Mouse (Mus musculus) G1E (cell line): ENCODE measurements at regions not wholly inside any gene's neighbourhood (a gene's known extent, or its start where the extent isn't known, plus 50 kb on each side); places are given as distances from the start of the nearest gene placed in this dataset.

Source experiments
- ATAC-seq: 2 replicates; pipeline ENCODE4 v1.8.0; 2016; ENCODE audit warnings: mild to moderate bottlenecking; ENCODE audit not compliant: insufficient number of reproducible peaks, poor library complexity, low FRiP score, severe bottlenecking; ENCODE audit errors: extremely low read depth
- DNase-seq: peaks from one replicate; pipeline ENCODE4 v3.0.0; 2012; ENCODE audit warnings: low spot score
- H3K27me3 ChIP-seq: 2 replicates; pipeline ENCODE4 v1.6.1; 2012; ENCODE audit warnings: mild to moderate bottlenecking, low read length, inconsistent platforms; ENCODE audit not compliant: insufficient read depth
- H3K36me3 ChIP-seq: replicated peaks from 2 replicates; pipeline ENCODE3; 2012; ENCODE audit warnings: mild to moderate bottlenecking, inconsistent platforms
- H3K4me1 ChIP-seq: 2 replicates; pipeline ENCODE4 v1.6.1; 2012; ENCODE audit warnings: low read depth, low read length, inconsistent platforms, mixed read lengths; ENCODE audit not compliant: insufficient read depth
- H3K4me3 ChIP-seq: 2 replicates; pipeline ENCODE4 v1.5.1; 2012; ENCODE audit warnings: low read depth, mild to moderate bottlenecking, inconsistent platforms, low read length, moderate library complexity, mixed read lengths
- H3K9me3 ChIP-seq: replicated peaks from 2 replicates; pipeline ENCODE4 v1.6.1; 2012; ENCODE audit warnings: inconsistent platforms
- CTCF ChIP-seq: IDR thresholded peaks from 2 replicates; pipeline ENCODE4 v1.5.1; 2012; ENCODE audit warnings: low read depth, low read length, inconsistent platforms, mixed read lengths
- GATA1 ChIP-seq: IDR thresholded peaks from 2 replicates; pipeline ENCODE4 v1.6.1; 2012; ENCODE audit warnings: borderline replicate concordance, low read length, inconsistent platforms, mixed read lengths
- GATA2 ChIP-seq: IDR thresholded peaks from 2 replicates; pipeline ENCODE4 v1.6.1; 2012; ENCODE audit warnings: low read depth, low read length, inconsistent platforms, borderline replicate concordance
- POLR2AphosphoS5 ChIP-seq: IDR thresholded peaks from 2 replicates; pipeline ENCODE4 v1.6.1; 2012; ENCODE audit warnings: low read depth, low read length, inconsistent platforms; ENCODE audit not compliant: insufficient replicate concordance
- TAL1 ChIP-seq: conservative IDR thresholded peaks from 2 replicates; pipeline ENCODE4 v1.6.1; 2012; ENCODE audit warnings: low read depth, low read length, inconsistent platforms, mixed read lengths

- Histone ChIP-seq H3K4me3 (no peak overlapping the region; the same call in 1 of the 2 replicates), H3K36me3 (no peaks in the 10 kb centered on the region), H3K9me3 (no peaks in the 10 kb centered on the region), H3K27me3 (peaks cover 28% of the 10 kb centered on the region), H3K4me1 (peaks cover 8% of the 10 kb centered on the region)
- DNase-seq (no peak), ATAC-seq (no peak)
- no peak for TF ChIP-seq GATA2
- TF ChIP-seq CTCF: no peak
- no peak for TF ChIP-seq GATA1
- TF ChIP-seq POLR2AphosphoS5: no peak
- no peak for TF ChIP-seq TAL1
These were observed 198.8 kb upstream of the Bmper start for GRCm38 (mm10) chr9:23024061-23024460.

GRCm38 (mm10) chr9:23025247-23025646 lies 197.6 kb upstream of the Bmper start:
- TF ChIP-seq CTCF (no peak), GATA2 (no peak), TAL1 (no peak), GATA1 (no peak), POLR2AphosphoS5 (no peak)
- H3K36me3 ChIP-seq: no peaks in the 10 kb centered on the region
- no peaks in the 10 kb centered on the region for H3K9me3 ChIP-seq
- no peak for DNase-seq
- peaks cover 8% of the 10 kb centered on the region for H3K4me1 ChIP-seq
- ATAC-seq: no peak
- H3K4me3 ChIP-seq: no peak overlapping the region
- H3K27me3 ChIP-seq: peaks cover 24% of the 10 kb centered on the region

GRCm38 (mm10) chr9:23027377-23028313 lies 195.2 kb upstream of the Bmper start:
- no peak overlapping the region for H3K4me3 ChIP-seq
- DNase-seq (peak; percentile 18), ATAC-seq (no peak)
- peaks cover 8% of the 10 kb centered on the region for H3K4me1 ChIP-seq
- H3K36me3 ChIP-seq: no peaks in the 10 kb centered on the region
- TF ChIP-seq TAL1: no peak
- 0 out of 2 replicates have a peak, but pooled peaks have one; percentile 6 for TF ChIP-seq CTCF
- TF ChIP-seq GATA2: no peak
- no peak for TF ChIP-seq POLR2AphosphoS5
- TF ChIP-seq GATA1: no peak
- H3K27me3 ChIP-seq: peaks cover 32% of the 10 kb centered on the region
- H3K9me3 ChIP-seq: no peaks in the 10 kb centered on the region

GRCm38 (mm10) chr9:23029421-23029820 lies 193.5 kb upstream of the Bmper start:
- Histone ChIP-seq H3K4me3 (no peak overlapping the region), H3K36me3 (no peaks in the 10 kb centered on the region), H3K9me3 (no peaks in the 10 kb centered on the region), H3K27me3 (peaks cover 28% of the 10 kb centered on the region), H3K4me1 (peaks cover 6% of the 10 kb centered on the region)
- DNase-seq (no peak), ATAC-seq (no peak)
- TF ChIP-seq GATA1 (no peak), TAL1 (no peak), CTCF (no peak), POLR2AphosphoS5 (no peak), GATA2 (no peak)

GRCm38 (mm10) chr9:23030138-23030537 lies 192.7 kb upstream of the Bmper start:
- peaks cover 4% of the 10 kb centered on the region for H3K4me1 ChIP-seq
- ATAC-seq (no peak), DNase-seq (no peak)
- H3K36me3 ChIP-seq: no peaks in the 10 kb centered on the region
- H3K4me3 ChIP-seq: no peak overlapping the region
- TF ChIP-seq TAL1 (no peak), POLR2AphosphoS5 (no peak), GATA2 (no peak), CTCF (no peak), GATA1 (no peak)
- no peaks in the 10 kb centered on the region for H3K9me3 ChIP-seq
- peaks cover 26% of the 10 kb centered on the region for H3K27me3 ChIP-seq

- no peaks in the 10 kb centered on the region for H3K9me3 ChIP-seq
These were observed 192.3 kb upstream of the Bmper start for GRCm38 (mm10) chr9:23030546-23030945.

More at GRCm38 (mm10) chr9:23030546-23030945, 192.3 kb upstream of the Bmper start:
- TF ChIP-seq POLR2AphosphoS5 (no peak), GATA2 (no peak), TAL1 (no peak), CTCF (no peak), GATA1 (no peak)
- Histone ChIP-seq H3K4me3 (no peak overlapping the region), H3K36me3 (no peaks in the 10 kb centered on the region), H3K27me3 (peaks cover 24% of the 10 kb centered on the region), H3K4me1 (peaks cover under 1% of the 10 kb centered on the region; the same call in 1 of the 2 replicates)
- DNase-seq (no peak), ATAC-seq (no peak)
